Mouse (Mus musculus): ENCODE data around the gene Bmp6.

Bmp6 gene

DNA sequence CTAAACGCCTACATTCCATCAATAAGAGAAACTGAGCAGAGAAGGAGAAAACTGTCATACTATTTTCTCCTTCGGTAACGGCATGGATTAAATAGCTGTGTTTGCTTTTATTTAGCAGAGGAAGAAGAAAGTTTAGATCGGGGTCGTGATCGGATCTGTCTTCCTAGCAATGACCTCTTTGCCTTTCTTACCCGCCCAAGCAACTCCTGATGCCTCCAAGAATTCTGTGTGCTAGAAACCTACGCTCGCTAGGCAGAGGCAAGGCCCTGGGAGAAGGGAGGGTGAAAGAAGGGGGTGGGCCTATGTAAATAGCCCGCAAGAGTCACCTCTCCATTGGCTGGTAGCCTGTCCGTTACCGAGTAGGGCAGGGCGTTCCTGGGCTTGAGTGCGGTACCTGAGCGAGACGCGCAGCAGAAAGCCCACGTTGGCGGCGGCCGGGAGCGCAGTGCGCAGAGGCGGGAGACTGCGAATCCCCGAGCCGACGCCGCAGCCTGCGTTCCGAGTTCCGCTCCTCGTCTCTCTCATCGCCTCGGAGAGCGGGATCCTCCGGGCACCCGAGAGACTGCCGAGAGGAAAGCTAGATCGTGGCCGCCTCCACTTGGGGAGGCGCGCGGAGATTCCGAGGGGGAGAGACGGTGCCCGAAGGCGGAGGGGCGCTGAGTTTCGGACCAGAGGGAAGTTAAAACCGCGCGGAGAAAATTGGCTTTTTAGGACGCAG, at the start of gene Bmp6:
Bmp6 (plus strand) TSS at position 395 of the 718 bp plus-strand sequence.
- peak; percentile 87 to 90 for DNase-seq

DNA sequence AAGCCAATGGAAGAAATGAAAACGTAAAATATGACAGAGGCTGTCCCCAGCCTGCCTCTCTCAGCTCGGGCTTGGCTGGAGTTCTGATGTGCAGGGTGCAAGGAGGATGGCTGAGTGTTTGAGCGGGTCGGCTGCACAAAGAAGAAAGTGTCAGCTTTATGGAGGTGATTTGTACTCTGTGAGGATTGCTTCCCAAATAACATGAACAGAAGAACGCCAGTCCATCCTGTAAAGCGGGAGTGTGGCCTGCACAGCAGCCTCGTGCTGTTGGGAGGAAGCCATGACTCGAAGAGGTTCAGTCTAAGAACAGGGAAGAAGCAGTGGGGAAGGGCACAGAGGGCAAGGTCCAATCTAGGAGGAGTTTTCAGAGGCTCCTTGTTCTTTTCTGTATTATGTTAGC, 48.7 kb upstream of the Bmp6 start:
- DNase-seq: no peak

DNA sequence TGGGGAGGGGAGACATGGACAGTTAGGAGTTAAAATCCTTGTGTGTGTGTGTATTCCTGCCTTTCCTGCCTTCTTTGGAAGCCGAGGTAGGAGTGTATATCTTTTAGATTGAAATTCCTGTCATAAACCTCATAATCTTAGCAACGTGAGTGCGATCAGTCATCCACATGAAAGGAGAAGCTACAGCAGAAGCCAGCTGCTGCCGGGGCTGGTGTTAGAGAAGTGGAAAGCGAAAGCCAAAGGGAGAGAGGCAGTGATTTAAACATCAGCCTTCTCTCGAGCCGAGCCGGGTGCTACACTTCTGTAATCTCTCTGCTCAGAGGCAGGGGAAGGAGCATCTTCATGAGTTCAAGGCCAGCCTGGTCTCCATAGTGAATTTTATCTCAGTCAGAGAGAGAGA, 48.3 kb upstream of the Bmp6 start:
- DNase-seq: no peak

DNA sequence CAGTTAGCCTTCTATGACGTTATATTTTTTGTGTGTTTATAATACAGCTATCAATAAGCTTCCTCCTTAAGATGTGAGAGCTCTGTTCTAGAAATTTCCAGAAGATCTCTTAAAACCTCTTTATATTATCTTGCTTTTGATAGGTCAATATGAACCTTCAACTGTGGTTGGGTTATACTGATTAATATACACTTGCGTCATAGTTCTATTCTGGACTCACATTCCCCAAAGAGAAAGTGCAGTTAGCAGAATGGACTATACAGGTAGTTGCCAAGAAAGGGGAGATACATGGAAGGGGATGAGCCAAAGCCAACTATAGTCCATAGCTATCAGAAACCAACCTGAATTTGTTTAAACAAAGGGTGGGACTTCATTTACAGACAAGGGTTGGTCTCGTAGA, 33.8 kb upstream of the Bmp6 start:
- no peak for DNase-seq

DNA sequence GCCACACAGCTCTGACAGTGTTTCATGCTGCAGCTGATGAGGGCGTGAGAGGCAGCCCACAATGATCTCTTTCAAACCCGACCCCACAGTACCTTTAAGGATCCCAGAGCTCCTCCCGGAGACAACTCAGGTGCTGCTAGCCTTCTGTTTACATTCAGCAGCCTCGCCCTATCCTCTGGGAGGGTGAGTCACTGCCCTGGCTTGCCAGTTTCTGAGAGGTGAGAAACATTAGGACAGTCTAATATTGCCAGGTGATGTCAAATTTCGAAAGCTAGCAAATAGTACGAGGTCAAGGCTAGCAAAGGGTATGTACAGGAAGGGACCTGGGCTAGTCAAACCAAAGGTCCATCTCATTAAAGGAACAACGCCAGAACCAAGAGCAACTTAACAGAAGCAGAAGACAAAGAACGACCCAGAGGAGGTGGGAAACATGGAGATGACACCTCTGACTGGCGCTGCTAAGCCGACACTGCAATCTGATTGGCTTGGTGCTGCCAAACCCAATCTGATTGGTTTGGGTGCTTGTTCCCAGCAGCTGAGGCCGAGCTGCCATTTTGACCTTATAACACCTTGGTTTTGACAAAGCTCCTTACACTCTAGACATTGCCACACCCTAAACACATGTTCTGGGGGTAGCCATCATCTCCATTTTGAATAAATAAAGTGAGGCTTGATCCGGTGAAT, 32.4 kb upstream of the Bmp6 start:
- peak in 1 of 2 experiments; percentile 56 for DNase-seq

DNA sequence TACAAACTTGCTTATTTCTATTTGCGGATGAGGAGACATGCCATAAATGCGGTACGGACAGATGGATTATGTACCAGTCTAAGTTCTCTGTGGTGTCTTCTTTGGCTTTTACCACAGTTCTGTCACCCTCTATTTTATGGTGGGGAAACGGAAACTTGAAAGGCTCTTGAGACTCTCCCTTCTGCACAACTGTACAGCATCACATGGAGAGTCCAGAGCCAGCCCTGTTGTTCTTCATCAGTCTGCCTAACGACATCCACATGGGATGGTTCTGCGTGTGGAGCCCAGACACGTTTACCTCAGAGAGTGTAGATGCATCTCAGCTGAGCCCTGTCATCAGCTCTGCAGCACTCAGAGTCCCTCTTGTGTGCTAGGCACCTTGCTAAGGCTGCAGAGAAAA, 30.3 kb upstream of the Bmp6 start:
- DNase-seq: no peak

DNA sequence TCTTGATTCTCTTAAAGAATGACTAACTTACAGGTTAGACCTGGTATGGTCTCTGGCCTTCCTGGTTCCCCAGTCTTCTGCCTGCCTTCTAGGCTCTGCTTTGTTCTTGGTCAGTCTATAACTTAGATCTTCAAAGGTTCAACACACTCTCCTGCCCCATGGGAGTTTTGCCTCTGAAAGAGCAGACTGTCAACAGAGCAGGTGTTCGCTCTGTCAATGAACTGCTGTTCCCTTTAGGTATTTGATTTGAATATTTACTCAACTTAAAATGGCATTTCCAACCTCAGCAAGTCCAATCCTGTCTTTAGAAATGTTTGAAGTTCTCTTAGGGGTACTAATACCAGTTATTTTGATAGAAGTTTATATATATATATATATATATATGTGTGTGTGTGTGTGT, 26.5 kb upstream of the Bmp6 start:
- DNase-seq: no peak

DNA sequence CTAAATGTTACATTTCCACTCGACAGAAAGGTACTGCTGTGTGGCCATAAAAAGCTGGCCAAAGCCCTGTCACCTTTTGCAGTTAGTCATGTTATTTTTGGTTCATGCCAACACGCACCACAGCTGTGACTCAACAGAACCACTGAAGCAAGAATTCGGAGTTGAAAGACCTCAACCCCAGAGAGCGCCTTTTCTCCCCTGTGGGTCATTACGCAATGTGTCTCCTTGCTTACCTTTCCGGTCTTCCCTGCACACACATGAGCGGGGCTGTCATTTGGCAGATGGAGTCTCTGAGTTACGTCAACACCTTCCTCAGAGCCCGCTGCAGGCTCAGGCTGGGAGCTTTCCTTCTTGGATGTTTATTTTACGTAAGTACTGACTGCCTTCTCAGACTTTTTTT, 24.6 kb upstream of the Bmp6 start:
- DNase-seq: peak in 1 of 2 experiments; percentile 16

DNA sequence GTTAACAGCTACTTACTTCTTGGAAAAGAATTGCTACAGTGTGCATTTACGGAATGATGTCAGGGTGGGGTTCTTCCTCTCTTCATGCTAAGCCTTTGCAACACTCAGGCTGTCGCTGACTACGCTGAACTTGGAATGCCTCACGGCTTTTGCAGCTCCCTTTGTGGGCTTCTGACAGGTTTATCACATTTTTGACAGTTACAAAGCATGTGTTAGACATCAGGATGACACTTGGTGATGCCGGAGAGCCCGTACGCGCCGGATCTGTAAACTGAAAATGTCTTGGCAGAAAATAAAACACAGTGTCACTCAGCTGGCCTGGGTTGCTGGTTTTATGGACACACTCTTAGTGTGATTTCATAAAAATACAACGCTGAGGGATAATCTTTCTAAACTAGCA, 20.5 kb upstream of the Bmp6 start:
- DNase-seq: no peak

DNA sequence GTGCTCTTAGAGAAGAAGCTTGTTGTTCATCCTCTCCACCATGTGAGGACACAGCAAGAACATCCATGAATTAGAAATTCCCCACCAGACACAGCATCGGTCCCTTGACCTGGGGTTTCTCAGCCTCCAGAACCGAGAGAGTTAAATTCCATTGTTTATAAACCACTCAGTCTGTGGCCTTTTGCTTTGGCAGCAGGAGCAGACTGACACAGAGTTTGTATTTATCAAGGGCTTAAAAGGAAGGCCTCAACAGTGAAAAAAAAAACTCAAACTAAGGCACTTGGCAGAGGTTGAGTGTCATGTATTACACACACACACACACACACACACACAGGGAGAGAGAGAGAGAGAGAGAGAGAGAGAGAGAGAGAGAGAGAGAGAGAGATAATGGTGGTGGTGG, 17.5 kb upstream of the Bmp6 start:
- no peak for DNase-seq

DNA sequence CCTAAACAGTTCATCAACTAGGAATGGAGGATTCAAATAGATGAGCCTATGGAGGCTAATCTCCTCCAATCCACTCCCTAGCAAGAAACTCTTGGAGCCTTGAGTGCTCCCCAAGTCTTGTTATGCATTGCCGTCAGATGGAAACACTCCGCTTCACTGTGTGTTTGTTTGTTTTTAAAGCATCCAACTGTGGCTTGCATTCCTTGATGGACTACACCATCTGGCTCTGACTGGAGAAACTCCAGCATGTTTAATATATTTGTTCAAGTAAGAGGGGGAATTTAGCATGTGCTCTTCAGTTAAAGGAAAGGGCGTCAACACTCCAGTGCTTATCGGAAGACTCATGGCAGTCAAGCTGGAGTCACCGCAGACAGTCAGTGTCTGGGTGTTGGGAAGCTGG, 11.4 kb upstream of the Bmp6 start:
- DNase-seq: no peak

DNA sequence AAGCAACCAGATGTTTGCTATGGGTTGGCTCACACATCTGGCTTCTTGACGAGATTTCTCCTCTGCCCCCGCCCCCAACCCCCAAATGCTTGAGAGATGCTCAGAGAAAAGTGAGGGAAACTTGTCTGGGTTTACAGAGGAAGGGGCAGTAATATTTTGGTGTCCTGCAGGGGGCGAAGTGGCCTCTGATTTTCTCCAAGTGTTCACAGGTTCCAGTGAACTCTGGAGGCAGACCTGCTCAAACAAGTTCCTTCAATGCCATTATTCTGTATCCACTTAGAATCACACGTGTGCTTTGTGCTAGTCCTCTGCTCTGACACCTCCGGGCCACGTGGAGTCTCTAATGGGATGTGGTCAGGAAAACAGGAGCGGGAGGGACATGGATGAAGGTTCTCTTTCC, 2.3 kb upstream of the Bmp6 start:
- peak; percentile 63 to 65 for DNase-seq

DNA sequence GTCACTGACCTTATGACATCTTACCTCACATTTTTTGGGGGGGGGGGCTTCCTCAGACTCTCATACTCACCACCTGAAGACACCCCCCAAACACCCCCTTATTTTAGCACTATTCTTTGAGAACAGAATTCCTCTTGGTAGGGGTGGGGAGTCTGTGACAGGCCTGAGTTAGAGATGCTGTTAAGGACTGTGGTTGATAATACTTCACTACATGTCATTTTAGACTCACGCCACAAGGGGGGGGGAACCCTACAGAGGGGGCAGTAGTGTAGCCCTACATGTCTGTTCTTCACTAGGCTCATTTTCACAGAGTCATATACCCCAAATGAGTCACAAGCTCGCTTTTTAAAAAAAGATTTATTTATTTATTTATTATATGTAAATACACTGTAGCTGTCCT, 1.7 kb upstream of the Bmp6 start:
- DNase-seq: no peak

DNA sequence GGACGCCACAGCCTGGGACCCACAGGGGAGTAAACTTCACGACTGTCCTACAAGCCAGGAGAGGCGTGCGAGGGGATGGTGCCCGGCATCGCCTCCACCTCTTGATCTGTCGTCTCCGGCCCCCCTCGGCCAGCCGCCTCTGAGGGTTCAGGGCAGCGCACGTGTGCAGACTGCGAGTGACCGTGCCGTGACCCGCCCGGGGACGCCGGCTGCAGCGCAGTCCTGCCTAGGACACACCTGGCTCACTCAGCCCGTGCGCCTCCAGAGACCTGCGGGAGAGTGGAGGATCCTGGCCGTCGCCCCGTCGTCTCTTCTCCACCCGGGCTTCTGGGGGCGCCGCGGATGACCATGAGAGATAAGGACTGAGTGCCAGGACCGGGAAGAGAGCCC, 519 bp downstream of the Bmp6 start:
- DNase-seq: no peak

DNA sequence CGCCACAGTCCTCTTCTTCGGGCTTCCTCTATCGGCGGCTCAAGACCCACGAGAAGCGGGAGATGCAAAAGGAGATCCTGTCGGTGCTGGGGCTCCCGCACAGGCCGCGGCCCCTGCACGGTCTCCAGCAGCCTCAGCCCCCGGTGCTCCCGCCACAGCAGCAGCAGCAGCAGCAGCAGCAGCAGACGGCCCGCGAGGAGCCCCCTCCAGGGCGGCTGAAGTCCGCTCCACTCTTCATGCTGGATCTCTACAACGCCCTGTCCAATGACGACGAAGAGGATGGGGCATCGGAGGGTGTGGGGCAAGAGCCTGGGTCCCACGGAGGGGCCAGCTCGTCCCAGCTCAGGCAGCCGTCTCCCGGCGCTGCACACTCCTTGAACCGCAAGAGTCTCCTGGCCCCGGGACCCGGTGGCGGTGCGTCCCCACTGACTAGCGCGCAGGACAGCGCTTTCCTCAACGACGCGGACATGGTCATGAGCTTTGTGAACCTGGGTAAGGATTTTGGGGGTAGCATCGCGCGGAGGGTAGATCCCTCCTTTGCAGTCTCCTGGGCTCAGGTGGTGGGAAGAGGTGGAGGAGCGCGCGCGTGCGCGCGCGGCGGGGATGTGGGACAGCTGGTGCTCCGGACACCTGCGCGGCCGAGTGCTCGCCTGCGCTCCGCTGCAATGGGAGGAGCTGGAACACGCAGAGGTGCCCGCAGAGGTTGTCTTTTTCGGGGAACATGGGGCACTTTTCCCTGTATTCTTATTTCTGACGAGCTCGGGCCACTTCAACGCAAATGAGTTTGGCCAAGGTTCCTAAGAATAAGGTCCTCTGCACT, 1.4 kb downstream of the Bmp6 start:
- DNase-seq: no peak

DNA sequence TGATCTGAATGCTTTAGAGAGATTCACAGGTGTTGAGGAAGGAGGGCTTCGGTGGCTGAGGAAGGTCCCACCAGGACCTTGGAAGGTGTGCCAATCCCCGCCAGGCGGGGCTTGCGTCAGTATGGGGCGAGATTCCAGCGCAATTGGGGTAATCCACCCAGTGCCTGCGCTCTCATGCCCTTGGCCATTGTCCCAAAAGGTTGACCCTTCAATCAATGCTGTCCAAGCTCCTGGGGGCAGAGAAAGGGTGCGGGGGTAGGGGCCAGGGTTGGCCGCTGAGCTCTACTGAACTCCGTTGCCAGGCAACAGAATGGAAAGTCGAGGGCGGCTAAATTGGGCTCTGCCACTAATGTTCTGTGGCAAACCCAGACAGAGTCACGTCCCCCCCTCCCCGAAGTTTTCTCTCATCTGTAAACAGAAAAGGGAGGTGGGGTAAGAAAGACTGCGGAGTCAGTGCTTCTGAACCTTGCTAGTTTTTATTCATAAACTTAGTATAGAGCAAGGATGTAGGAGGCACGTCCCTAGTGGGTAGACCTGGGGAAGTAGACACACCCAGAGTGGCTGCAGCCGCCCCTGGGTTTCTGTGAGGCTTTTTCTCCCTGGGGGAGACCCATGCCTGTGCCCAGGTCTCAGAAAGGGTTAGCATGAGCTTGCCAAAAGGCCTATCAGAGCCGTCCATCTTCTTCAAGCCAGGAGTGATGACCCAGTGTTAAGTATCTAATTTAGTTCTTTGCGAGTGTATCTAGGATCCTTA, 2.3 kb downstream of the Bmp6 start:
- DNase-seq: no peak

DNA sequence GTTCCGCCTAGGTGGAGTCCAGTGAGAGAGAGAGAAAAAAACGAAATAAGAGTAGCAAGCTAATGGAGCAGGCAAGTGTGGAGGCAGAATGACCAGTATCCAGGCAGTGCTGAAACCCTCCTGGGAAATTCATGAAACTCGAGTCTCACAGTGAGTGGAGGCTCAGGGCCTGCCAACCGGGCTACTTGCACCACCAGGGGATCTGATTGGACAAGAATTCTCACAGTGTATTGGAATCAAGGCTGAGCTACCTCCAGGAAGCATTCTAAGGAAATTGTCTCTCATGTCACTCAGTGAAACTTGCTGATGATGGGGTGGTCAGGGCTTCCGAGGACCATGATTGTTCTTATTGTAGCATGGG, 2.8 kb downstream of the Bmp6 start:
- peak in 1 of 2 experiments; percentile 17 for DNase-seq

DNA sequence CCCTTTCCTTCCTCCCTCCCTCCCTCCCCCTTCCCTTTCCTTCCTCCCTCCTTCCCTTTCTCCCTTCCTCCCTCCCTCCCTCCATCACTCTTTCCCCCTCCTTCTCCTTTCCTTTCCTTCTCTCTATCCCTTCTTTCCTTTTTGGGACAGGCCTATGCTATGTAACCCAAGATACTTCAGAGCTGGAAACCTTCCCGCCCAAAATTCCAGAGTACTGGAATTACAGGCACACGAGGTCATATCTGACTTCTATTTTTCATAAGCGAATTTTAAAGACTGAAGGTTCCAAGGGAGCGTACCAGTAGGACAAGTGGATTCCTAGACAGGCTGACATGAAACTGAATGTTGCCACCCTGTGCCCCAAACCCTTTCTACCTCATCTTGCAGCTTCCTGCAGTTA, 4.1 kb downstream of the Bmp6 start:
- no peak for DNase-seq

DNA sequence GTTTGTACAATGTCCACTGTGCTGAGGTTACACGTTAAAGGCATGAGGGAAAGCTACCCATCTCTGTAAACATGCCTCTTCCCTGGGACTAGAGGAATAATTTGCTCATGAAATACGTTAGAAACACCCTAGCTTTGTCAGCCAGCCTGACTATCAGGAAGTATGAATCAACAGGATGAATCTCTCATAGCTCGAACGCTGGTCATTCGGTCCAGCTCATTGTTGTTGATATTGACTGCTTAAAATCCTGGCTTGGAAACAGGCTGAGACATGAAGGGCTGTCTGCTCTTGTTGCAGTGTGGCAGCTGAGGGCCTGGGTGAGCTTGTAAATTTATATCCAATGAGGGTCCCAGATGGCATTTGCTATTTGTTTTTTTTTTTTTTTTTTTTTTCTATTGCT, 4.9 kb downstream of the Bmp6 start:
- no peak for DNase-seq

DNA sequence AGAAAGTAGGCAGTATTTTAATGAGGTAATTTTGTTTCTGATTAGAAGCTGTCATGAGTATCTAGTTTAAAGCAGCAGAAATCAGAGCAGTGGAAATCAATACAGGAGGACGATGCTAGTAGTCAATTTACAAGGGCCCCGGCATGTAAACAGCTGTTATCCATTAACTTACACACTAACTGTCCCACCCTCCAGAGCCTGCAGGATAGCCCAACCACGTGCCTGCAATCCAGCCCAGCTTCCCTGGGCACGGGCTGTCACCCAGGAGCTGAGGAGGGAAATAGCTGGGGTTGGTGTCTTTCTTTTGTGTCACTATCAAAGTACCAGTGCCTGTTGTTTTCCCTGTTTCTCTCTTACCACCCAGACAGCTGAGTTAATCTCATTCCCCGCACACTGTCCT, 7.1 kb downstream of the Bmp6 start:
- no peak for DNase-seq

DNA sequence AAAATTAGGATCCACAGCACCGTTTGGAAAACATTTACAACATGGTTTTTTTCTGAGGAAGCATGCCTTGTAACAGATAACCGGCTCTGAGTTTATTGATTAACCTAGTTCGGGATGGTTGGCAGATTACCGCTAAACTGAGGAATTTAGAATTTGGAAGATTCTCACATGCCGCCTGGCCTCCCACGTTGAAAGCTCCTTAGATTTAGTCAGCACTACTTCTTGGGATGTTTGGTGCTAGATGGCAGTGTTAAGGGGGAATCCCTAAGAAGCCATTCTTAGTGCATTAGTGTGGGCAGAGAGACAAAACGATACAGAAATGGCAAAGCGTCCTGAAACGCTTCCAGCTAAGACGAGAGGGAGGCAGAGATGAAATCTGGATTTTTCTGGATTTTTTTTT, 8.1 kb downstream of the Bmp6 start:
- no peak for DNase-seq

DNA sequence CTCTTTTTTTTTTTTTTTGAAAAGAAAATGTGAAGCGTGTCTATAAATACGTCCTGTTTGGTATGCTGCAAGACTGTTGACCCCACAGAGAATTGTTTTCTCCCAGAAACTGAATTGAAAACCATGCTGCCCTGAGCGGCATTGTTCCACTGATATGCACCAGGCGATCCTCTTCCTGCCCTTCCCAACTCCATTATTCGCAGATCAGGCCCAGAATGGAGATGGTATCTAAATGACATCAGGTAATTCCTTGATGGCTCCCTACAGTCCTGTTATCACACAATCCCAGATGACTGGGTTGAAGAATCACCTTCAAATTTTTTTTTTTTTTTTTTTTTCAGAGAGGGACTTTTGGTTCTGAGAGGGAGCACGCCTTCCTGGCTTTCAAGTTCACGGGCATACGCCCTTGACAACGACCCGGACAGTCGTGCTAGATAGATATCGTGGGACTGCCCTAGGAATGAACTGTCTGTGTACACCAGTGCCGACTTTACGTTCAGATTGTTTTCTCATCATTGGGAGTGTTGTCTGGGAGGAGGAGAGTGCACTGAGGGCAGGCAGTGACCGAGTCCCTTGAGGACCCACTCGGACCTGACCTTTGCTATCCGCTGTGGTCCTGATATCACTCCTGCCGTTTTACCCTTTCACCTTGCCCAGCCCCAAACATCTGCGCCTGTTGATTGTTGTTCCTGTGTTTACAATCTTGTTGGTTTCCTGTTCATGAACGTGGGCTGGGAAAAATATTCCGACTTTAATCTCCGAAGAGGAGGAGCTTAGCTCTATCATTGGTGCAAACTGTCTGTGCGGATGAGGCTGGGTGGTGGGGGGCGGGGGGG, 8.7 kb downstream of the Bmp6 start:
- DNase-seq: peak in 1 of 2 experiments; percentile 43
